Mouse (Mus musculus) thymus, adult 2 months (tissue): Measurements from ENCODE around the gene Celf5.

Experiments used
- CTCF ChIP-seq: fragments of 200-500 bp; IDR thresholded peaks from 2 replicates; pipeline ENCODE4 v1.5.1; 2012; ENCODE audit warnings: mild to moderate bottlenecking, control low read depth, low read length, moderate library complexity, borderline replicate concordance; ENCODE audit not compliant: control insufficient read depth, poor library complexity, insufficient read depth; ENCODE audit errors: extremely low read depth
- POLR2A ChIP-seq: fragments of 200-500 bp; IDR thresholded peaks from 2 replicates; pipeline ENCODE4 v1.6.1; 2012; ENCODE audit warnings: mild to moderate bottlenecking, low read length, control low read depth, moderate library complexity; ENCODE audit not compliant: control insufficient read depth, poor library complexity, insufficient read depth; ENCODE audit errors: extremely low read depth

DNA sequence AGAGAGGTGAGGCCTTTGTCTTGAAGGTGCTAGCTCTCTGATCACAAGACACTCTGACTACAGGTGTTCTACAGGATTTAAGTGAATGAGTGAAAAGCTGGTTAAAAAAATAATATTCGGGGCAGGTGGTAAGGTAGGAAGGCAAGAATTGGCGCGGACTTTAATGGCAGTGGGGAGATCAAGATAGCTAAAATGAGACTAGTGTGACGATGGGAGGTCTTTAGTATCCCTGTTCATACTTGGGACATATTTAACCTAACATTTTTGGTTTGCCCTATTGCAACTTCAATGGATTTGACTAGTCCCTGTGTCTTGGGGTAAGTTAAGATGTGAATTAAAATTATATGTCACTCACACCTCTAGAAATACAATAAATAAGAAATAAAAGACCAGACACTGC, 14.5 kb upstream of the Celf5 start:
- TF ChIP-seq CTCF (no peak), POLR2A (no peak)
